Mouse (Mus musculus) forebrain, embryonic 13.5 days (tissue): ENCODE data around the gene Gpc3. TPM values are rescaled to one million over a fixed set of nuclear protein-coding genes. Genes with fewer than 3 reads are reported as not detected.

ENCODE experiments used
- ATAC-seq: fragments of 200-750 bp; cut with Nextera tagmentation; 2 replicates; pipeline ENCODE4 v1.8.0; 2017
- H3K27ac ChIP-seq: fragments of 300-500 bp; sonication (generic); 2 replicates; pipeline ENCODE4 v1.5.1; 2015; ENCODE audit warnings: inconsistent platforms, mild to moderate bottlenecking, moderate library complexity
- H3K27me3 ChIP-seq: fragments of 300-500 bp; sonication (generic); 2 replicates; pipeline ENCODE4 v1.6.1; 2015; ENCODE audit warnings: mild to moderate bottlenecking, inconsistent platforms
- H3K36me3 ChIP-seq: fragments of 300-500 bp; sonication (generic); 2 replicates; pipeline ENCODE4 v1.6.1; 2015; ENCODE audit warnings: mild to moderate bottlenecking, inconsistent platforms; ENCODE audit not compliant: poor library complexity, severe bottlenecking
- H3K4me1 ChIP-seq: fragments of 300-500 bp; sonication (generic); 2 replicates; pipeline ENCODE4 v1.6.1; 2015; ENCODE audit warnings: inconsistent platforms
- H3K4me2 ChIP-seq: fragments of 300-500 bp; sonication (generic); 2 replicates; pipeline ENCODE4 v1.6.1; 2015; ENCODE audit warnings: inconsistent platforms, mild to moderate bottlenecking, moderate library complexity
- H3K4me3 ChIP-seq: fragments of 300-500 bp; sonication (generic); 2 replicates; pipeline ENCODE4 v1.5.1; 2015; ENCODE audit warnings: mild to moderate bottlenecking, inconsistent platforms
- H3K9ac ChIP-seq: fragments of 300-500 bp; sonication (generic); 2 replicates; pipeline ENCODE4 v1.6.1; 2015; ENCODE audit warnings: mild to moderate bottlenecking, inconsistent platforms
- H3K9me3 ChIP-seq: fragments of 300-500 bp; sonication (generic); replicated peaks from 2 replicates; pipeline ENCODE4 v1.6.1; 2016; ENCODE audit warnings: inconsistent platforms
- WGBS: fragments of 180-500 bp; shearing (Covaris S2); methylation state at CpG from one replicate; pipeline ENCODE4 v1.1.7; 2015; 5-methylcytosine and 5-hydroxymethylcytosine counted together
- polyA plus RNA-seq: library from polyadenylated mRNA; unstranded; fragments of >200 nt; fragmentation: Nextera tagmentation; extraction: Ambion mirVana; gene quantifications from 2 replicates; pipeline ENCODE4 v1.2.1, GENCODE M21; 2015

The Gpc3 gene
- polyA plus RNA-seq, 1 experiment from 2014 or later, result 33.5 TPM

DNA sequence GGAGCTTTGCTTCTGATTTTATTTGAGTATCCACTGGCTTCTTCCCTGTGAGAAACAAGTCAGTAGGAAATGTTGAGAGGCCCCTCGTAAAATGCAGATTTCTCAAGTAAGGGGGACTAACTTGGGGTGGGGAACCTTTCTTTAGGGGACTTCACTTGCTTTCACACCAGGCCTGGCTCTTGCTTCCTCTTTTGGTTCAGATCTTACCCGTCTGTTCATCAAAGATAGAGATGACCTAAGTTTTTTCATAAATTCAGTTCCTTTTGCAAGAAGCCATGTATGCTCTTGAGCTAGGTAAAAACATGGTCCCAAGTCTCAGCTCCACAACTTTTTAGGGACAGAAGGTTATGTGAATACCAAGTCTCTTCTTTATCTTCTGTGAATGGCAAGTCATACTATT, 164.6 kb downstream of the Gpc3 start:
- Histone ChIP-seq H3K27me3 (no peaks in the 10 kb centered on the region), H3K4me3 (no peak overlapping the region), H3K9me3 (no peaks in the 10 kb centered on the region), H3K9ac (no peak overlapping the region), H3K27ac (no peak overlapping the region), H3K4me2 (no peak overlapping the region), H3K36me3 (no peaks in the 10 kb centered on the region), H3K4me1 (no peaks in the 10 kb centered on the region)
- no peak for ATAC-seq
- WGBS, result 90% methylated on average over 2 of the region's 2 CpGs

DNA sequence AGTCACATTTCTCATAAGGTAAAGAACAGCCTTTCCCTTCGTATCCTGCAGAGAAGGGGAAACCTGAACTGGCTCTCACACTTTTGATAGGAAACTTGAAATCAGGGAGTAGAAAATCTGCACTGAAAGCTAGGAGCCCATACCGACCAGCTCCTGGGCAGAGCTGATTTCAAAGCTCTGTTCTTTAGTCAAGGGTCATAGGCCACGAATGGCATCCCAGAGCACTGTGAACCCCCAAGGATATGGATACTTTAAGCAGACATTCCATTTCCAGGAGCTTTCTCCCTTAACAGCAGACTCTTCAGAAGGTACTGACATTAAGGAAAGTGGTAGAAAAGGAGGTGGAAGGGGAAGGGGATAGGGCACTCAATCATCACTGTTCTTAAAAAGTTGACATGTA, 165.3 kb downstream of the Gpc3 start:
- no peak overlapping the region for H3K9ac ChIP-seq
- H3K4me2 ChIP-seq, result no peak overlapping the region
- no peak overlapping the region for H3K27ac ChIP-seq
- H3K9me3 ChIP-seq, result no peaks in the 10 kb centered on the region
- WGBS, result 47% methylated on average over 3 of the region's 3 CpGs
- ATAC-seq, result no peak
- H3K4me3 ChIP-seq, result no peak overlapping the region
- no peaks in the 10 kb centered on the region for H3K4me1 ChIP-seq
- H3K36me3 ChIP-seq, result no peaks in the 10 kb centered on the region
- no peaks in the 10 kb centered on the region for H3K27me3 ChIP-seq

DNA sequence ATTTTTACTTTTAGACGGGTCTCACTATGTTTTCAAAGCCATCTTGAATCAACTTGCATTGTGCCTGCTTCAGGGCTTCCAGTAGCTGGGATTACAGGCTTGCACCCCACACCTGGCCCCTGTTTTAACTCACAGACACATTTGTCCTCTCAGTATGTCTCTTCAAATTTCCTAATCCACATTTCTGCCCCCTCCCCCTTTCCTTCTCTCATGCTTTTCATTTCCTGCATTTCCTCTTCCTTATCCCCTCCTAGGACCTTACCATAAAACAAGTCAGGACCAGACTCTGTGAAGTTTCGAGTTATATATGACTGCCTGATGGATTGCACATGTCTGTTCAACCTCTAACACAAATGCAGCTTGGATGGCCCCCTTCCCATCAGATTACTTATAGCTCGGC, 167.2 kb downstream of the Gpc3 start:
- no peak overlapping the region for H3K9ac ChIP-seq
- whole genome bisulfite sequencing, result 70% methylated on average over 3 of the region's 3 CpGs
- H3K27me3 ChIP-seq, result no peaks in the 10 kb centered on the region
- H3K27ac ChIP-seq, result no peak overlapping the region
- no peak overlapping the region for H3K4me2 ChIP-seq
- no peak for ATAC-seq
- H3K36me3 ChIP-seq, result no peaks in the 10 kb centered on the region
- H3K9me3 ChIP-seq, result no peaks in the 10 kb centered on the region
- no peaks in the 10 kb centered on the region for H3K4me1 ChIP-seq
- no peak overlapping the region for H3K4me3 ChIP-seq

DNA sequence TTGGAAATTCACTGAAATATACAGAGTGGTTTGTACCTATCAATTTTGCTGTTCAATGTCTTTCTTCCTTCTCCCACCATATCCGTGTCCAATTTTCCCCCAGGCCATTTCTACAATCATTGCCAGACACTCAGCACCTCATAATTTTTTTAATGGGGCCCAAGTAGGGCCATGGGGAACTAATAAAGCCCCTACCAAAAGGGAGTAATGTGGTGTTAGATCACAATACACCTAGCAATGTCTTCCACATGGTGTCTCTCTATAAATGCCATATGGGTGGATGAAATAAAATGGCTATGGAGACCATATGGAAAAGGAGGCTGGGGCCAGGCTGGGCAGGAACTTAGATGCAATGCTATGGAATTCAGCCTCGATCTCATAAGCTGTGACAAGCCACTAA, 168.8 kb downstream of the Gpc3 start:
- H3K9me3 ChIP-seq, result no peaks in the 10 kb centered on the region
- no peaks in the 10 kb centered on the region for H3K27me3 ChIP-seq
- ATAC-seq, result no peak
- no peak overlapping the region for H3K9ac ChIP-seq
- no peaks in the 10 kb centered on the region for H3K36me3 ChIP-seq
- no peaks in the 10 kb centered on the region for H3K4me1 ChIP-seq
- no peak overlapping the region for H3K27ac ChIP-seq
- no peak overlapping the region for H3K4me3 ChIP-seq
- WGBS, result 57% methylated on average over 2 of the region's 2 CpGs
- no peak overlapping the region for H3K4me2 ChIP-seq

DNA sequence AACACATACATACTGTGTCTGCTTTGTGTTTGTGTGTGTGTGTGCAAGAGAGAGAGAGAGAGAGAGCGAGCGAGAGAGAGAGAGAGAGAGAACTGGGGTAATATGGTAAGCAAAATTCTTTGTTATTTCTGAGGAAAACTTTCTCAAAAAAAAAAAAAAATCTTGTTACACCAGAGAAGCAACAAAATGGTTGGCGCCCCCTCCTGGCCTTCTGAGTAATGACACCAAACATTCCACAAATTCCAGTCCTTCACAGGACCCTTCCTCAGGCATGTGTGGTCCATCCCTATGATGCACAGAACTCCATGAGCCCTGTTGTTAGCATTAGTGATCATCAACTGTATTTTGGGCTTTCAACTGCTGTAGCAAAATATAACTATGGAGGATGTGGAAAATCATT, 172.0 kb downstream of the Gpc3 start:
- H3K27ac ChIP-seq, result no peak overlapping the region
- H3K27me3 ChIP-seq, result no peaks in the 10 kb centered on the region
- no peak for ATAC-seq
- H3K36me3 ChIP-seq, result no peaks in the 10 kb centered on the region
- WGBS, result 69% methylated on average over 3 of the region's 3 CpGs
- no peak overlapping the region for H3K4me3 ChIP-seq
- no peaks in the 10 kb centered on the region for H3K9me3 ChIP-seq
- peaks cover 5% of the 10 kb centered on the region; the same call in 1 of the 2 replicates for H3K4me1 ChIP-seq
- H3K9ac ChIP-seq, result no peak overlapping the region
- H3K4me2 ChIP-seq, result no peak overlapping the region

DNA sequence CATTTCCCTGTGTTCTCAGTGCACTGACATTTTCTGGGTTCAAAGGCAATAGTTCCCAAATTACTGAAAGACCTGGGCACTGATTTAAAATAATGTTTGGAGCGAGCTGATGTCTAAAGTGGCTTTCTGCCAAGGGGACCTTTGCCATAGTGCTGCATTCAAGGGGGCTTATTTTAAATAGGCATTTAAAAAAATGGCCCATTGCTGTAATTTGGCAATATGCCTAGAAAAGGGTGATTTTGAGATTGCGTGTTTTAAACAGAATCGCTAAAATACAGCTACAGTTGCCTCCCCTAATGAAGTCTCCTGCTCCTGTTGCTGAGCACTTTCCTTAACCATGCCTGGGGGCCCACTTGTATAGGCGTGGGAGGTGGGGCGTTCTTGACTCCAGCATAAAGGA, 174.3 kb downstream of the Gpc3 start:
- Histone ChIP-seq H3K27me3 (no peaks in the 10 kb centered on the region), H3K9me3 (no peaks in the 10 kb centered on the region), H3K27ac (no peak overlapping the region), H3K4me1 (peaks cover 5% of the 10 kb centered on the region; the same call in 1 of the 2 replicates), H3K4me2 (no peak overlapping the region), H3K36me3 (no peaks in the 10 kb centered on the region), H3K4me3 (no peak overlapping the region), H3K9ac (no peak overlapping the region)
- ATAC-seq, result no peak
- 41% methylated on average over 5 of the region's 5 CpGs for WGBS

DNA sequence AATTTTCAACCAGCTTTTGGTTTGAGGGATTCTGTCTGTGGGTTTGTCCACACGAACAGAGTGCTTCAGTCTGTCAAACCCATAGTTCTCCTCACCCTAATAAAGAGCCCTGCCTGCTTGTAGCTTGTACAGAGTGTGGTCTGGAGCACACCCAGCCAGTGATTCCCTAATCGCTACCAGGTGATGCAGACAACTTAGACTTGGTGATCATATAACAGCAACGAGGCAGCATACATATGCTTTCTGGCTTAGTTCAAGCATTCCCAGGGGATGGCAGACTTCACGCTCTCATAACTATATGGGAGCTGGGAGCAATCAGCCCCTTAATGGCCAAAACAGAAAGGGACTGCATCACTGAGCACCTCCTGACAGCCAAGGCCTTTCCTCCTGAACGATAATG, 188.1 kb downstream of the Gpc3 start:
- H3K4me1 ChIP-seq, result no peaks in the 10 kb centered on the region
- no peak overlapping the region for H3K27ac ChIP-seq
- H3K4me3 ChIP-seq, result no peak overlapping the region
- H3K9ac ChIP-seq, result no peak overlapping the region
- H3K4me2 ChIP-seq, result no peak overlapping the region
- ATAC-seq, result no peak
- H3K9me3 ChIP-seq, result no peaks in the 10 kb centered on the region
- H3K36me3 ChIP-seq, result no peaks in the 10 kb centered on the region
- 87% methylated on average over 5 of the region's 5 CpGs for WGBS
- H3K27me3 ChIP-seq, result no peaks in the 10 kb centered on the region

DNA sequence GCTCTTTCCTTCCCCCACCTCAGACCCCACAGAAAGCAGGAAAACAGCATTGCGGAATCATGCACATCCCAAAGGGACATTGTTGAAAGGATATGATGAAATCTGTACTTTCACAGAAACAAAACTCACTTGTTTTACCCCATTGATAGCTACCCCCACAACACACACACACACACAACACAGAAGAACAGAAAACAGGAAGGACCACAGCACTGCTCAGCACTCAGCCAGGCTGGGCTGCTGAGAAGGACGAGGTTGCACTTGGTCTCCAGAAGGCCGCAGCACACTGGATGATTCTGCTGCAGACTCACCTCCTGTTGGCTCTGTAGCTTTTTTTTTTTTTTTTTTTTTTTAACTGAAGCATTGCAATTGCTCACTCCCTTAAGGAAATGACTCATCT, 193.9 kb downstream of the Gpc3 start:
- Histone ChIP-seq H3K36me3 (no peaks in the 10 kb centered on the region), H3K9me3 (no peaks in the 10 kb centered on the region), H3K4me3 (no peak overlapping the region), H3K9ac (no peak overlapping the region), H3K4me2 (no peak overlapping the region), H3K27ac (no peak overlapping the region), H3K27me3 (no peaks in the 10 kb centered on the region; the same call in 1 of the 2 replicates), H3K4me1 (no peaks in the 10 kb centered on the region)
- no peak for ATAC-seq
- WGBS, result 66% methylated on average over 3 of the region's 3 CpGs

DNA sequence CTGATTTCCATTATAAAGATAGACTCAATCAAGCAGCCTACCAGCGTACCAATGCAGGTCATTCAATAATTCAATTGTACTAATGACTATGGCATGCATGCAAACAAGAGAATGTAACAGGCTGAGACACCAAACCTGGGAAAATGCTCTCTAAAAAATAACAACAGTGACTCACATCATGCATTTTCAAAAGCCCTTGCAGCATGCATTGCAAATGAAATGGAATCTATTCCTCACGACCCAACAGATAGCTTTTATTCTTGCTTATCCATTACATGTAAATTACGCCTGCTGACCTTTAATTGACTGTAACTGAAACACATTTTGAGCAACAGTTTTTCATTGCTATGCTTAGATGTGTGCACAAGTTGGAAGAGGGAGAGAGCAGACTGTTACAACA, 200.8 kb downstream of the Gpc3 start:
- Histone ChIP-seq H3K9ac (no peak overlapping the region), H3K4me1 (no peaks in the 10 kb centered on the region), H3K27me3 (no peaks in the 10 kb centered on the region), H3K27ac (no peak overlapping the region), H3K9me3 (no peaks in the 10 kb centered on the region), H3K4me2 (no peak overlapping the region), H3K4me3 (no peak overlapping the region), H3K36me3 (no peaks in the 10 kb centered on the region)
- WGBS, result 58% methylated on average over 3 of the region's 3 CpGs
- ATAC-seq, result peak; percentile 24; the same call in 1 of the 2 replicates

DNA sequence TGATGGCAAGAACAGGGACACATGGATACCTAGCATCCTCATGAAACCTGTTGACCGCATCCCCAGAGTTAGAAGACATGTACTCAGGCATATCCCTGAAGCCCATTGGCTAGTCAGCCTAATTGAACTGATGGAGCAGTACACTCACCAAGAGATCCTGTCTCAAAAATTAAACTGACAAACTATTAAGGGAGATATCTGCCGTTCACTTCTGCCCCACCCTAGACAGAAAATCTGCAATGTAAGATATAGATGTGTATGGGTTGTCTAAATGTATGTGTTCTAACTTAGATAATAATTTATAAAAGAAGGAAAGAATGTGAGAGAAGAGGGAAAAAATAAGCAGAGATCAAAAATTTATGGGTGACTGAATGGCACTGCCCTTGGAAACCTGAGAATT, 212.6 kb downstream of the Gpc3 start:
- no peak overlapping the region for H3K27ac ChIP-seq
- no peaks in the 10 kb centered on the region for H3K36me3 ChIP-seq
- no peaks in the 10 kb centered on the region for H3K9me3 ChIP-seq
- H3K4me3 ChIP-seq, result no peak overlapping the region
- H3K4me2 ChIP-seq, result no peak overlapping the region
- no peak overlapping the region for H3K9ac ChIP-seq
- H3K27me3 ChIP-seq, result no peaks in the 10 kb centered on the region
- no peak for ATAC-seq
- WGBS, result 95% methylated on average over 2 of the region's 2 CpGs
- no peaks in the 10 kb centered on the region for H3K4me1 ChIP-seq

DNA sequence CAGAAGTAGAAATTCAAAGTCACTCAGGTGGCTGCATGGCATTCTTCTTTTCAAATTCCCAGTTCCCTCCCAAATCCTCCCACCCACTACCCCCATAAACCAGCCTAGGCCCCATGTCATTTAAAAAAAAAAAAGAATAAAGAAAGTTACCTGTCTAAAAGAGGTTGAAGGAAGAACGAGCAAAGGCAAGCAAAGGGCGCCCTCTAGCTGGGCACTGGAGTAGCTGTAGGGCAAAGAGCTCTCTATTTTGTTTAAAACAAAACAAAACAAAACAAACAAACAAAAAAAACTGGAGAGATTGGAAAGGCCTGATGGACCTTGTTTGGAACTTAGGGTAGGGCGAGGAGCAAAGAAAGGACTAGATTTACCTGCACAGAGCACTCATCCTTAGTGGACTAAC, 238.6 kb downstream of the Gpc3 start:
- WGBS, result 55% methylated on average over 3 of the region's 3 CpGs
- no peaks in the 10 kb centered on the region for H3K9me3 ChIP-seq
- no peaks in the 10 kb centered on the region for H3K4me1 ChIP-seq
- H3K27ac ChIP-seq, result no peak overlapping the region
- no peaks in the 10 kb centered on the region for H3K27me3 ChIP-seq
- H3K4me3 ChIP-seq, result no peak overlapping the region
- H3K4me2 ChIP-seq, result no peak overlapping the region
- no peaks in the 10 kb centered on the region for H3K36me3 ChIP-seq
- ATAC-seq, result no peak
- H3K9ac ChIP-seq, result no peak overlapping the region

DNA sequence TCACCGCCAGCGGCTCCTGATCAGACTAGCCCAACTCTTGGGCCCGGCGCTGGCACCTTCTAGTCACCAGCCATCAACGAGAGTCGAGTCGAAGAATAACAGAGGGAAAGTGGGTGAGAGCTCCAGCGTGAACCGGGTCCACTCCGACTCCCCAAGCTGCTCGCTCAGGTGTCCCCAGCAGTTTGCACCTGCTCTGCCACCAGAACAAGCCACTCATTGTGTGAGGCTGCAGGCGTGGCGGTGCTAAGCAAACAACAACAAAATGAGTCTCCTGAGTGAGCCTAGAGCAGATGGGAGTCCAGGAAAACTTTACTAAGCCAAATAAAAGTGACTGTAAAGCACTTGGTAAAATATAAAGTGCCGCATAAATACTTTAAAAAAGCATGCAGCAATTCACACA, 239.5 kb downstream of the Gpc3 start:
- H3K4me3 ChIP-seq, result no peak overlapping the region
- WGBS, result 79% methylated on average over 14 of the region's 14 CpGs
- H3K9me3 ChIP-seq, result no peaks in the 10 kb centered on the region
- H3K27ac ChIP-seq, result no peak overlapping the region
- no peak overlapping the region for H3K4me2 ChIP-seq
- H3K27me3 ChIP-seq, result no peaks in the 10 kb centered on the region
- H3K4me1 ChIP-seq, result no peaks in the 10 kb centered on the region
- H3K36me3 ChIP-seq, result no peaks in the 10 kb centered on the region
- no peak for ATAC-seq
- no peak overlapping the region for H3K9ac ChIP-seq

DNA sequence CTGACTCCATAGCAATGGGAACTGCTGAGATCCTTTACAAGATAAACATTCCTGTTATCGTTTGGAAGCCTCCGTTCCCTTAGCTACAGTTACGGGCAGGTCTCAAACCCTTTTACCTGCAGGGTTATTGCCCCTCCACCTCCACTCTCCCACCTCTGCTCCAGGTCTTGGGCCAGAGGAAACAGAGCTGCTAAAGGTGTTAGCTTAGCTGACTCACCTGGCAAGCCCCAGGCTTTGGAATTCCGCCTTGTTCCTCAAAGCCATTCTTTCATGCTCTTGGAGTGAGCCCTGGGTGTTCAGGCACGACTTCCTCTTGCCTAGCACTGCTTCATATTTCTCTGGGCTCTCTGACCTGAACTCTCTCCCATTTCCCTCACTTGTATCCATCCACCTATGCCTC, 241.3 kb downstream of the Gpc3 start:
- no peaks in the 10 kb centered on the region for H3K27me3 ChIP-seq
- ATAC-seq, result no peak
- H3K27ac ChIP-seq, result no peak overlapping the region
- H3K36me3 ChIP-seq, result no peaks in the 10 kb centered on the region
- 89% methylated on average over 5 of the region's 5 CpGs for WGBS
- H3K9me3 ChIP-seq, result no peaks in the 10 kb centered on the region
- H3K4me1 ChIP-seq, result peaks cover 2% of the 10 kb centered on the region; the same call in 1 of the 2 replicates
- no peak overlapping the region for H3K4me3 ChIP-seq
- no peak overlapping the region for H3K4me2 ChIP-seq
- no peak overlapping the region for H3K9ac ChIP-seq
